Mouse (Mus musculus) induced T-regulatory cell, adult 2 months (primary cell): ENCODE data around the gene Hrh3.

Experiments used
- DNase-seq: peaks from one replicate; pipeline ENCODE4 v3.0.0-alpha.2; 2012; ENCODE audit warnings: low read depth

Hrh3 gene

DNA sequence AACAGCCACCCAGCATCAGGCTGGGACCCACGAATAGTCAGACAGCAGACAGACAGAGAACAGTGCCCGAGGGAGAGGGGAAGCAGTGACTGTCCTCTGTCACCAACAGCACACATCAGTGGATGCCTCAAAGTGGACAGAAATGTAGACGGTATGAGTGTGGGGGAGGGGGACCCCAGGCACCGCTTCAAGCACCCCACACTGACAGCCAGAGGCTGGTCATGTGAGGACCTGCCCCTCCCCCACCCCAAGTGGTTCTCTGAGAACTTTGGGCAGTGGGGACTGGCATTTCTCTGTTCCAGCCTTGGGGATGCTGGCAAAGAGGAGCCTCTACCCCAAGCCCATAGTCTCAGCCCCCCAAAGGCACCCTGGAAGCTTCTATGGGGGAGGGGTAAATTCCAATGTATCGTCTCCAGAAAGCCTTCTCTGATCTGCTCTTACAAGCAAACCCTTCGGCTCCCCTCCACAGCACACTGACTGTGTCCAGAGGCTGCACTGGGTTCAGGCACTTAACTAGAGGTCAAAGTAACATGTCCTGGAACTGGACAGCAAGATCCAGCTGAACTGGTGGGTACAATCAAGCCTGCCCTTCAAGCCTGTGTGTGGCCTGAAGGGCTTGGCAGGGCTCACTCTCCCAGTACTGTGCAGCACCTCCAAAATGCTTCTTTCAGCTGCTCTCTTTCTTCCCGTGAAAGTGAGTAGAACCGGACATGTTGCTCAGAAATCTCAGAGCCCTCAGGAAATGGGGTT lies 1.3 kb upstream of the Hrh3 start:
- no peak for DNase-seq

DNA sequence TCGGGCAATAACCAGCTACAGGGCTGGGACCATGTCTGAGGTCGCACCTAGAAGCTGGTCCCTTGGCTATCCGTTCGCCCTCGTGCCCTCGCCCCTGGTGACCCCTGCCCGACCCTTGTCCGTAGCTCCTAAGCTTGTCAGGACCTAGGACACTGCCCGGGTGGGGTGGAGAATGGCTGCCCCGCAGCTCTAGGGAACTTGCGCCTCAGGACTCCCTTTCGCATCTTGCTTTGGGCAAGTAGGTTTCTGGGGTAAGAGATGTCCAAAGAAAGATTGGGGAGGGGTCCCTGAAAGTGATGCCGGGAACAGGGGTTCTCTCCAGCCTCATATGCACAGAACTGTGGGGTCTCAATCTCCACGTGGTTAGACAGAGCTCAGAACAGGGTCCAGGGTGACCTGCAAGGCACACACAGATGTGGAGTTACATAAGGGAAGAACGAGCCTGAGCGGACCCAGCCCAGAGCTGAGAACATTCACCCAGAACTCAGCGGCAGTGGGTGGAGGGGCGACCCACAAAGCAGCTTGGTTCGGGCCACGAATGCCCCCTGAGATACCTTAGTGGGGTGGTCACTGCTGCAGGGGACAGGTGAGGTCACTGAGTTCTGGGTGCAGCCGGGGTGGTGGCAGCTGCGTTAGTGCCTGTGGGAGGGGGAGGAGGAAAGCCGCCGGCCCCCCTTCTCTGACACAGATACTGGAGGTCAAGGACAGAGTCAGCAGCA lies 530 bp upstream of the Hrh3 start:
- no peak for DNase-seq

DNA sequence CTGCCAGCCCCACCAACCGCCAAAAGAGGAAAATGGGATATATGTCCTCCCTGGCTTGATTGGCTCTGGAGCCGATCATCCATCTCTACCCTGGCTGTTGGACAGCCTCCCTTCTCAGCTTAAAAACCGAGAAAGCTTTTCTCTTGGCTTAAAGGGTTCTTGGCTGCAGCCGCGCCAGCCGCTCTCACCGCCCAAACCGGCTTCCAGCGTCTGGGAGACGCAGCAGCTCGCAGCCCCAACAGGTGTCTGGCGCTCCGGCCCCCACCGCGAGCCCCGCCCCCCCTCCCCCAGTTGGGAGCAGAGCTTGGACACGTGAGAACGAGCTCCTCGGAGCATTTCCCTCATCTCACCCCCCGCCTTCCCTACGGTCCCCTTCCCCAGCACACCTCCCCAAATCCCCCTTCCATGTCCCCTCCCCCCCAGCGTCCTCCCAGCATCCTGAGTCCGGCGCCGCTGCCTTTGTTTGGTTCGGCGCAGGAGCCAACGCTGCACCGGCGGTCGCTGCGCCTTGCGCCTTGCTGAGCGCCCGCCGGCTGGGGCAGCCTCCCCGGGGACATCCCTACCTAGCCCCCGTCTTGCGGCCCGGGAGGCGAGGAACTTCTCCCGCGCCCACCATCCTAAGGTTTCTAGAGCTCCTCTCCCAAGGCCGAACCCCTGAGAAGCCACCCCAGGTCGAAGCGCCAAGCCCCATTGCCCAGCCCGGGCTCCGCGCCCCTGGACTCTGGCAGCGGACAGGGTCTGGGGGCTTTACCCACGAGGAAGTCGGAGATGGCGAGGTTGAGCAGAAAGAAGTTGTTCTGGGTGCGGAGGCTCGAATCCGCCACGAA lies 924 bp downstream of the Hrh3 start:
- no peak for DNase-seq

DNA sequence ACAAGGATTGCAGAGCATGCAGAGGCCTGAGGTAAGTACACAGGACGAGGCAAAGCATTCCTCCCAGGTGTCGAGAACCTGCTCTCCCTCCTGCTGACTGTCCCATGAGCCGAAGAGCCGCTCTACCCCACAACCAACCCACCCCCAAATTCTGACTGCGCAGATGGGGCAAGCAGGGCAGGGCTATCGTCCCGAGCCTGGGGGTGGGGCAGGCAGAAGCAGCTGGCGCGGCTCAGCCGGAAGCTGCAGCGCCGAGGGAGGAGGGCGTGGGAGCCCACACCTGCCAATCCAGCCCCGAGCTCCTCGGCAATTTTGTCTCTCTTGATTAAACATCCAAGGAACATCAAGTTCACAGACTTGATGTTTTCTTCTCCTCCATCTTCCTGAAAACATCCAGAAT lies 4.8 kb downstream of the Hrh3 start:
- DNase-seq: peak; percentile 29

DNA sequence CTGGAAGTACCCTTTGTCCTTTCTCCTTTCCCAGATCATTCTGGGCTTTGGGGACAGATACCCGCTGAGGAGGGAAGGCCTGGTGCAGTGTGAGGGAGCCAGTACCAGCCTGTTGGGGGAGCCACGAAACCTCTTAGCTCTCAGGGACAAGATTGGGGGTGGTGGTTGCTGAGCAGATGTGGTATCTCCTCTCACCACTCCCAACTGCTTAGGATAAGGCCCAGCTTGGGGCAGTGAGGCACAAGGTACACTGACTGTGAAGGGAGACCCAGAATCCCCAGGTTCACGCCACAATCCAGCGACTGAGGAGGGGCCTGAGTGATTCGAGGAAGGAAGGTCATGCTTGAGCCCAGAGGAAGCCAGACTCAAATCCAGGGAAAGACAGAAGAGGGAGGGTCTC lies 6.1 kb downstream of the Hrh3 start:
- DNase-seq: no peak

DNA sequence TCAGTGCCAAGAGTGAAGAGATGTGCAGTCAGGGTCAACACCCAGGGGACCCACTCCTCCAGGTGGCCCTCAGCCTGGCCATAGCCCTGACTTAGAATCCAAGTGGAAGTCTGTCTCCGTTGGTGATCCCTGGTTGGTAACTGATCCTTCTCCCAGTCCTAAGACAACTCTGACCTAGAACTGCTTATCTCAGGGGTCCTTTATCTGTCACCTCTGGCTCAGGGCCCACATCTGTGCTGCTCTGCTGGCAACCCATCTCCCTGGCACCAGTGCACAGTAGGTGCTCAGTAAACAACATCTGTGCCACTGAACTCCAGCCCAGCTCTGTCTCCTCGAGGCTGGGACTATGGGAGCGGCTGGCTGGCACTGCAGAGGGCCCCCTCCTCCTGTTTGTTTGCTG lies 6.7 kb downstream of the Hrh3 start:
- DNase-seq: no peak

DNA sequence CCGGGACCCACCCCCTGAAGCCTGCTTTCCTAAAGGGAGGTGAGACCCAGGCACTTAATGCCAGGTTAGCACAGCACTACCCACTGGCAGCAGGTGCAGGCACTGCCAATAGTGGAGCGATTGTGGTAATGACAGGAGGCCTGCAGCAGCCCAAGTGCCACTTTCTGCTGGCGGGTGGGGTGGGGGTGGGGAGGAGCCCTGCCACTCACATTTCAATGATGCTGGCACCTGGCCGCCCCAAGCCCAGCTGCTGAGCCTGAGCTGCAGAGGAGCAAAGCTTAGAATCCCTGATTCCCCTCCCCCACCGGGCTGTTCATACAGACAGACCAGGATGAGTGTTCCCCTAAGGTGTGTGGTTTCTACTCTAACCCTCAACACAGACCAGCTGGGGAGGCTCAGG lies 8.6 kb downstream of the Hrh3 start:
- no peak for DNase-seq

DNA sequence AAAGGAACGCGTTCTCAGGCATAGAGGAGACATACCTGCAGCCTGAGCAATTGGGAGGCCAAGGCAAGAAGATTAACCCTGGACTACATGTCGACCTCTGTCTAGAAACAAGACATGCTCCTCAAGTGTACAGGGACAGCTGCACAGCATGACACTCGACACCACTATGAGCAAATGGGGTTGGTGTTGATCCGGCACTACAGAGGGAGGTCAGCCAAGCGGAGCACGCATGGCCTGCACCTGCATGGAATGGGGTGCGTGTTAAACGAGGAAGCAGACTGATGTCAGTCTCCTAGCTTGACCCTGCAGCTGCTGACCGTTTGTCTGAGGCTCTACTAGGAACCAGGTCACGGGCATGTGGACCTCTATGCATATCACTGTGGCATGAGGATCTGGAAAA lies 14.0 kb downstream of the Hrh3 start:
- DNase-seq: no peak

DNA sequence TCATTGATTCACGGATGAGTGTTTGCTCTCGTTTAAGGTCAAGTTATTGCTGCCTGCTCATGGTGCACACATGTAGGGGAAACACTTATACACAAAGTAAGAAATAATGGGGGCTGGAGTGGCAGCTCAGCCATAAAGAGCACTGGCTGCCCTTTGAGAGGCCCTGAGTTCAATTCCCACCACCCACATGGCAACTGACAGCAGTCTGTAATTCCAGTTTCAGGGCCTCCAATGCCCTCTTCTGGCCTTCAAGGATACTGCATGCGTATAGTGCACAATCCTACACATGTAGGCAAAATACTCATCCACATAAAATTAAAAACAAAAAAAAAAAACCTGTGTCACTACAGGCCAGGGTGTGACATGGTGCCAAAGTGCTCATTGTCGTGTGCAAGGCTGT lies 16.8 kb downstream of the Hrh3 start:
- no peak for DNase-seq

DNA sequence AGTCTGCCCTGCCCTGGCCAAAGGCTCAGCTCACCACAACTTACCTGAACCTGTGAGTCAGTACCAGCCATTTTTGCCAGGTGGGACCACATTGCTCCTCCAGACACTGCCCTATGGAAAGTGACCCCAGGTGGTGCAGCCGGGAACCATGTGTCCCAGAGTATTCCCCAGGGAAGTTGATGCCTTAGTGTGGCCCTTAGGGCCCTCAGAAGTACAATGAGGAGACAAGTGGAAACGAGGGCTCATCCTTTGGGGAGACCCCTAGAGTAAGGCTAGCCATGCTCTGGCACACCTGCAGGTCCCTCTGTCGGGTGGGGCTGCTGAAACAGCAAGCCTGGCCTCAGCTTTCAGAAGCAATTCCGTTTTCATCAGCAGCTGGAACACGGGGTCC lies 17.7 kb downstream of the Hrh3 start:
- DNase-seq: no peak

DNA sequence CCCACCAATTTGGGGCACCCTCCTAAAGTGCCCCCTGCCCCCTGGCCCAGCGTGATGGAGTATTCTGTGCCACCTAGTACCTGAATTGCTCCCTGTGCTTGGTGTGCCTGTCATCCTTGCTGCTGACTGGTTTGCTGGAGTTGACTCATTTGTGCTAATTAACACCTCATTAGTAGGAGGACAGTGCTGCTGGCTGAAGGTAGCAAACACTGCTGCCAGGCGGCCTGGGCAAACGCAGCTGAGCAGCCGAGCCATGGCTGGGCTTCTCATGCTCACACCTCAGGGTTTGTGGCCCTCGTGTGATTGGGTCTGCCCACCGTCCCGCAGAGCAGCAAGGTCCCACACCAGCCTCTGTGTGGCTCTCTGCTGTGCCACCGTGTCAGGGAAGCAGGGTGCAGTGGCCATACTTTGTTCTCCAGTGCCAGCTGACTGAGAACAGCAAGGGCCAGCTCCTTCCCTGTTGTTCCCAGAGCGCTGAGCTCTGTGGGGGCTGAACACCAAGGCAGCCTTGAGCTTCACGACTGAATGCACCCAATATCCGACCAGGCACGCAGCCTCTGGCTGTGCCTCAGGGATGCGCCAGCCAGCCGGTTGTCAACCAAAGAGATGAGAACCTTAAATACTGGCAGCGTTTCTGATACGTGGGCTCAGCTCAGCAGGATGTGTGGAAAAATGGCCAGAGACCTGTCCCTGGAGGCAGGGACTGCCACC lies 18.2 kb downstream of the Hrh3 start:
- no peak for DNase-seq

DNA sequence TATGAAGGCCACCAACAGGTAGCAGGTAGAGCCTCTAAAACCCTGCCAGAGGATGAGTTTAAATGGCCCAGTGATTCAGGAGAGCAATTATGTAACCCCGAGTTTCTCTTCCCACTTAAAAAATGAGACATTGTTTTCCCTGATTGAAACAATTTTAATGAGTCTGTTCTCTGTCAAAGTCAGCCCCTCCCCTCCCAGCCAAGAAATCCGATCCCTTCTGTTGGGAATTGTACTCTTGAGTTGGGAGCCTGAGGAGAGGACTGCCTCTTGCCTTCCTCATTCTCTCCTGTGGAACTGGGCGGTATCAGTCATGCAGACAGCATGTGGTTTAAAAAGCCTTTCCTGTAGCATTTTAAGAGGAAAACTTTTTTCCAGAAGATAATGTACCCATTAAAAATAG lies 19.7 kb downstream of the Hrh3 start:
- no peak for DNase-seq

DNA sequence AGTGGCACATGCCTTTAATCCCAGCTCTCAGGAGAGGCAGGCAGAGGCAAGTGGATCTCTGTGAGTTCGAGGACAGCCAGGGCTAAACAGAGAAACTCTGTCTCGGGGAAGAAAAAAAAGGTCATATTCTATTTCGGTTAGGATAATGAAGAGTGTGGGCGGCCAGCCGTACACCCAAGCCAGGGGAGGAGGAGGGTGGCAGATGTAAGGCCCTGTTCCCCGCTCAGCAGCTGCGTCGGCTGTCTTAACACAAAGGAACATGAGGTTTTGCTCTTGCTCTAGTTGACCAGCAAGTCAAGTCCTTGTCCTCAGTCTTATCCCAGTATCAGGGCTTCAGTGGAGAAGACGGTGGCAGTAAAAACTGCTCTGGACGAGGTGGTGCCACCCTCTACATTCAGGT lies 21.2 kb downstream of the Hrh3 start:
- no peak for DNase-seq

DNA sequence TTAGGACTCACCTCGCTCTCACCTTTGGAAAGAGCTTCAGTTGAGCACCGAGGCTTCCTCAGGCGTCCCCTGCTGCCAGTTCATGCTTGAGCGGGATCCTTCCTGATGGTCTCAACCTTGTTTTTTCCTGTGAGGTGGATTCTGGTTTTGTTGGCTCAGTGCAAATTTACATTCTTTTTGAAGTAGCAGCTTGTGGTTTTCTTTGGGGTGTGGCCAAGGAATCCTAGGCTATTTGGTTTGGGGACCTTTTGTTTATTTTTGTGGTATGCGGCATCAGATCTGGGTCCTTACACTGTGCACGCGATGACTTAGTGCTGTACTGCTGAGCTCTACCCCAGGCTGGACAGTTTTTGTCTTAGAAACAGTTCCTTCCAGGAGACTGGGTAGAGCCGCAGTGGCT lies 23.6 kb downstream of the Hrh3 start:
- DNase-seq: no peak

DNA sequence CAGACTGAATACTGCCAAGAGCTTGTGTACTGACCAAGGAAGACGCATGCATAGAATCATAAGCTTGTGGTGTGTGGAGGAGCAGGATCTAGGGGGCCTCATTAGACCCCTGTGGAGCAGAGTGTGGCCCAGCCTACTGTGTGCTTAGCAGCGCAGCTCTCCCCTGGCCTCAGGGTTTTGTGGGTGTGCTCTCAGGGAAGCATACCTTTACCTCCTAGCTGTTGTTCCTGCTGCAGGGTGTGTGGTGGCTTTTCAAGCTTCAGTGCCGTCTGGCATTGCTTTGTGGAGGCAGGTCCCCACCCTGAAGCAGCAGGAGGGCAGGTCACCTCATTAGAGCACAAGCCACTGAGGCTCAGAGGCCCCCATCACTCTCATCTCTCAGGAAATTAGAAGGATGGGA lies 26.7 kb downstream of the Hrh3 start:
- no peak for DNase-seq

DNA sequence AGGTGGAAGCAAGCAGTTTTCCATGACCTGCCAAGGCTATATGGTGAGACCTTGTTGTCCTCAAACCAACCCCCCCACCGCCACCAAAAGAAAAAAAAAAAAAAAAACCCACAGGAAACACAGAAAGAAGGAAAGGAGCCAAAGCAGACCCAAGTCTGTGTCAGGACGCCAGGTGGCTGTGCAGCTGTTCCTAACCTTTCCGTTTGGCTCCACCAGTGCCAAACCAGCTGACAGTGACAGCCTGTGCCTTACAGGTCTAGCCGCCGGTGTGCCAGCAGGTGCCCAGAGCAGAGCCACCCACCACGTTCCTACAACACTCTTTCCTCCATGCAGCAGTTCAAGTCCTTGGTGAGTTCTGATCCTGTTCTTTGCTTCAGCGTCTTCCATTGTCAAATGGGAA lies 31.4 kb downstream of the Hrh3 start:
- peak; percentile 23 for DNase-seq

DNA sequence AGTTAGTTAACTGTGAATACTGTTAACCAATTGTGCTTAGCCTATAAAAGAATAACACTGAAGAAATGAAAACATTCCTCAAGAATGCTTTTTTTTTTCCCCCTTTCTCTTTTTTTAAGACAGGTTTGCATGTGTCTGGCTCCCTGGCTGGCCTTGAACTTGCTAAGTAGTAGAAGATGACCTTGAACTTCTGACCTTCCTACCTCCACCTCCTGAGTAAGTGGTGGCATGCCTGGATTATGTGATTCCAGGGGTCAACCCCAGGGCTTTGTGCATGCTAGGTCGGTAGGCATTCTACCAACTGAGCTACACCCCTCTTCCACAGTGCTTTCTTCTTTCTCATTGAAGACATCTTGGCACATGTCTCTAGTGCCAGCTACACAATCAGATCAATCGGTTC lies 32.6 kb downstream of the Hrh3 start:
- DNase-seq: peak; percentile 28

DNA sequence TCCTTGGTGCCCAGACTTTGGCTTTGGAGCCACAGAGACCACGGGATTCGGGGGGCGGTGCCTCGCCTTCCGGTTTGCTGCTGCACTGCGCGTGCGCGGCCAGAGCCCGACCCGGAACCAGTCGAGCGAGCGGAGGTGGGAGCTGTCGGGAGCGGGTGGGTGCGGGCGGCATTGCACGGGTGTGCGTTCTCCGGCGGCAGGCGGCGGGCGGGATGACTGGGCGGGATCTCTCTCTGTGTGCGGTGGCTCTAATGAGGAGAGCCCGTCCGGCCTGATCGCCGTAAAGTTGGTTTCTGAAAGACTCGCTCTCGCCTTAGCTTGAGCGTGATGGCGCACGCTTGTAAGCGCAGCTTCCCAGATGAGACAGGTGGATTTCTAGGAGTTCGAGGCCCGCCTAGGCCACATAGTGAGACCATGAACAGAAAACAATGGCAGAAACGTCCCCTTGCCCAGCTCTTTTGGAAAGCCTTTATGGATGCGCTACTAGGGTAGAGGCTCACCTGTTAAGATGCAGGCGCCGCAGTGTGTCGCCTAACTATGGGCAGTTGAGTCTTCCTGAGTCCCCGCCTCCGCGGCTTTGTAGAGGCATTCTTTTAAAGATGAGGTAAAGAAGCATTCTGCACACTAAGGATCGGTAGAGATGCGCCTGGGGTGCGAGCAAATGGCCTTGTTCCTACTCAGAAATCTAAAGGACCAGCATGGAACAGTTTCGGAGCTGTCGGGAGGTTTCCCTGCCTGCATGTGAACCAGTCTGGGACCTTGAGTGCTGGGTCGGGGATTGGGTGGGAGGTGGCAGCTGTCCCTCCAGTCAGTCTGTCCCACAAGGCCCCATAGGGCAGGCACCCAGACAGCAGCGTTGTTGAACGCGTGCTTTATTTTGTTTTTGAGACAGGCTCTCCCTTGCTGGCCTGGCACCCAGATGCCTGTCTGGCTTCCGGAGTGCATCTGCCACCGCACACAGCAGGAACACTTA lies 33.5 kb downstream of the Hrh3 start, which contains the start of gene Mtg2:
TSS of gene Mtg2 (plus strand) at position 108 of the 973 bp plus-strand sequence.
- peak; percentile 94 for DNase-seq

DNA sequence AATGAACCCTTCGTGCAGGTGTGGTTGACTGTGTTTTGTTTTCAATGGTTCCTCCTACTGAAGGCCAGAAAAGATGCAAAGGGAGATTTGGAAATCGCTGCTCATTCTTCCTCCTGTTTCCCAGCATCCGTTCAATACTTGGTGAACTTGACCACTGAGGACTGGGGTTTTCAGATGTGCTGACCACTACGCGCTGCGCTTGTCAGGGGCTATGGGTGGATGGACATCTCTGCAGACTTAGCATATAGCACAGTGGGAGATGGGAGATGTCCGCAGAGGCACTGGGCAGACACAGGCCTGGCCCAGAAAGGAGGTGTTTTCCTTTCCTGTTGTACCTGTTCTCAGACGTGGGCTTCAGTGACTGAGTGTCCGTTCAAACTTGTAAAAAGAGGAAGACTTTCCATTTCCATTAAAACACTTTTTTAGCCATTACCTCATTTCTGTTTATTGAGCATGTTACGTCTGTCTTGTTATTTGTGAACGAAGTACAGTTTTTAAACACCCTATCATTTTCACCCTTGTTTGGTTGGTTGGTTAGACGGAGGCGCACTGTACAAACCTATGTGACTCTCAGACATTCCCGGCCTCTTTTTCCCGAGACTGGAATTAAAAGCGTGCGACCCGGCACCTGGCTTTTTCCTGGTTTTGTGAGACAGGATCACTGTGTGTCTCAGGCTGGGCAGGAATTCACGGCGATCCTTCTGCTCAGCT lies 34.4 kb downstream of the Hrh3 start:
- no peak for DNase-seq

DNA sequence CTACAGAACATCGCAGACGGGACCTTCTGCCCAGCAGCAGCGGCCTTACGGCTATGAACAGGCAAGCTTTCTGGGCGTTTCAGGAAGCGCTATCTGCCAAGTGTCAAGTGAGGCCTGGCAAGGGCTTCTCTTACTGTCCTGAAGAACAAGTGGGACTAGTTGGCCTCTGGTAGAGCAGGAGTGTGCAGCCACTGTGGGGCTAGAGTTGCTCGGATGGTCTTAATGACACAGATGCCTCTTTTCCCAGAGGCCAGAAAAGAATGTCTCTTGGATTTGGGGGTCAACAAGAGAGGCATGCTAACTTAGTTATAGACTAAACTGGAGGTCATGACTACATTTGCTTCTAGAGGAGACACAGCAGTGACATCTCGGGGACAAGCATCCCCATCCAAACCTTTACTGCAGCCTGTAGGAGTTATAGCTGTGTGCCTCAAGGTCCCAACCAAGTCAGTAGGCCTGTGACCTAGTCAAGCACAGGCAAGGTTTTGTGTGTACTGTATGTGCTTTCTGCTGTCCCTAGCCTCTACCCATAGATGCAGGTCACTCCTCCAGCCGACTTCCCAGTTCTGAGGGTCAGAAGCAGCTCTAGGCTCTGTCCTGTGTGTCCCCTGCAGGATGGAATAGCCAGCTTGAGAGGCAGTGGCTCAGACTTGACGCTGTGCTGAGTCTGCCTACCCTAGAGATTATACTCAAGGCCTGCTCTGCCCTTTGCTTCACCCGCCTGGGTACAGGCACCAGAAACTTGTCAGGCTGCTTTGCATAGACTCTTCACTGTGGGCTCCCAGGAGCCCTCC lies 40.8 kb downstream of the Hrh3 start:
- DNase-seq: no peak
